Mouse (Mus musculus) cerebellum, postnatal 10 days (tissue): ENCODE results near the gene A030003K21Rik.
"Not testable (repeated sequence)": the region's sequence is repeated elsewhere in the genome, so short reads cannot be mapped to it uniquely, and the experiment has no call there.

ENCODE experiments used
- DNase-seq, 2 experiments: peaks; one replicate each; pipeline ENCODE4 v3.0.0; 2021; ENCODE audit warnings: mixed read lengths in 2 of 2

A030003K21Rik gene

DNA sequence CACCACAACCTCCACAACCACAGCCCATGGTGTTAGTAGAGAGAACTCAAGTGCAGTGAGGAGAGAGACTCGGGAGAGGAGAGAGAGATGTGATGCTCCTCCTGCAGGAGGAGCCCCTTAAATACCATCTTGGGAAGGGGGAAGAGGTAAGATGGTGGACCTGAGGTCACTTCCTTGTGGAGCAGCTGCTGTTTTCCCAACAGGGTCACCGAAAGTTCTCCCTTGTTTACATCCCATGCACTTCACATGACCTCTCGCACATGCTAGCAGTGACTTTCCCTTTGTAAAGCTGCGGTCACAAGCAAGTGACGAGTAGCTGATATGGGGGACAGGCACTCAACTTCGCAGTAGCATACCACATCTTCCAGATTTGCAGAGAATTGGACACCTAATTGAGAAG, at the start of gene A030003K21Rik:
Gene A030003K21Rik (minus strand): TSS at position 94 of the 400 bp plus-strand sequence.
- DNase-seq = not testable (repeated sequence)

DNA sequence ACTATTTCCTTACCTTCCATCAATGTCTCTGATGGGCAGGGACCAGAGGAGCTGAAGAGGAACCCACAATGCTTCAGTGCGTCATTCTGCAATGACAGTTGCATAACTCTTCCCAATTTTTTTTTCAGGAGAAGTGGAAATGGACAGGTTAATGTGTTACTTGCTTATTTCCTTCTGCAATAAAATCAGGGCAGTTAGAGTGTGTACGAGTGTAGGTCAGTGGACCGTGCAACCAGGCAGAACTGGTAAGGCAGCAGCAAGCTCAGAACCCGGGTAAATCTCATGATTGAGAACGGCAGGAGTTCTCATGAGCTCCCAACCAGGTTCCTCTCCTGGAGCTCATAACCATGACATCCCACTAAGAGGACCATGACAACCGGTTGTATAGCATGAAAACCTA, 48.9 kb upstream of the A030003K21Rik start:
- DNase-seq = no peak

DNA sequence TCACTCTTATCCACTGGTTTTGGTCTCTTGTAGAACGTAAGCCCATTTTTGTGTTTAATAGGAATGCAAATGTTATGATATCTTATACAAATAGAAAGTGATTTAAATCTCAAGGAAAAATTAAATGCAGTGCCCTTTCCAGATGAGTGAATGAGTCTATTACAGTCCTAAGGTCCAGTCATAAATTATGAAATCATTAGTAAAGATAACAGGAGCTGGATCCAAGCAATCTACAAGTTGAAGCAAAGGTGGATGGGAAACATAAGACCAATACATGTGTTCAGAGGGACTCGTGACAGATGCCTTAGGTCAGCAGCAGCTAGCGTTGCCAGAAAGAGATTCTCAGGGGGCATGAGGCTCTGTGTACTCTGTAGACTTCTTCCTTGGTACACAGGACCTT, 48.4 kb upstream of the A030003K21Rik start:
- DNase-seq = no peak

DNA sequence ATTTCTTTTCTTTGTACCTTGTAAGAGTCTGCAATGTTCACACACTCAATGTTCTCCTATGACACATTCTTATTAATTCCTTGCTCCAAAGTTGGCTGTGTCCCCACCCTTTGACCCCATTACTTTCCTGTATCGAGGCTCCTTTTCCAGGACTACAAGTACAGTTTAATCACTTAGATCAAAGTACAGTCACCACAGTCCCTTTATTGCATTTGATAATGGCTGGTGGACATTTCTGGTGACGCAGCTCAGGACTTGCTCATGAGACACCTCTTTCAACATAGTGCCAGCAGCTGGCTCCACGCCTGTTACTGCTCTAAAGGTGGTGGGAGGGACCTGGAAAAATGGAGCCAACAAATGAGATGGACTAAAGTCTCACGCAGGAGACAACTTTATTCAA, 47.9 kb upstream of the A030003K21Rik start:
- no peak for DNase-seq

DNA sequence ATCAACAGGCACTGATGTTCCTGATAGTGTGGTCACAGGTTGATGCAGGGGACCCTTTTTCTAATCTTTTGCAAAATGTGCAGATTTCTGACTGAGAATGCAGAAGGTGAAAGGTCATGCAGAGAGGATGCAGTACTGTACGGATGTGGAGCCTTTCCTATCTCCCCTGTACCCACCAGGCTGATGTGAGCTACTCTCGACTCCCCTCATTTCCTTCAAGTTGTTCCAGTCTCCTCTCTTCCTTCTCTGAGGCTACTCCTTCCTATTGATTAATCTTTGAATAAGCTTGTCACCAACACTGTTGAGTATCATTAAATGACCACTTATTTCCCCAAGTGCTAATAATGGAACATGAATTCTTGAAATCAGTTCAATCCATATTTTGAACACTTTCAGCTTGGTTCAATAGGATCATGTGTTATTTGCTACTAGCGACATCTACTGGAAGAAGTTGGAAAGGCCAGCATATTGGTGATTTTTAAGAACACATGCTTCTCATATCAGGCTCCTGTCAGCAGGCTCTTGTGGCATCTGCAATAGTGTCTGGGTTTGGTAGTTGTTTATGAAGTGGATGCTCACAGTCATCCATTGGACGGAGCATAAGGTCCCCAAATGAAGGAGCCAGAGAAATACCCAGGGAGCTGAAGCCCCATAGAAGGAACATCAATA, 44.5 kb upstream of the A030003K21Rik start:
- peak; percentile 69 to 81 for DNase-seq

DNA sequence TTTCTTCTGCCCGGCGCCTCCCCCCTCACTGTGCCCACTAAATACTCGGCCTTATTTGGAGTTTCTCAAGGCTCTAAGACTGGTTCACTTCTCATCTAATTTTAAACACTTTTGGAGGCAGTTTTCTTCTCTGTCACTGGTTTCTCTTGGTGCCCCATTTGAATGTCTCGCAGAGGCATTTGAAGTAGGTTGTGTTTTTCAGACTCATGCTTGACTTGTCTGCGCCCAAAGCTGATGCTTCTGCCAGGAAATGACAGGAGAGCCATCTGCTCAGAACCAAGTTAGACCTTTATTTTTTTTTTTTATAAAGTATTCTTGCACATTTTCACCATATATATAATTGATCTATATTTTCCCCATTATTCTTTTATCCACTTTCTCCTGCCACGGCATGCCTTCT, 43.5 kb upstream of the A030003K21Rik start:
- no peak for DNase-seq

DNA sequence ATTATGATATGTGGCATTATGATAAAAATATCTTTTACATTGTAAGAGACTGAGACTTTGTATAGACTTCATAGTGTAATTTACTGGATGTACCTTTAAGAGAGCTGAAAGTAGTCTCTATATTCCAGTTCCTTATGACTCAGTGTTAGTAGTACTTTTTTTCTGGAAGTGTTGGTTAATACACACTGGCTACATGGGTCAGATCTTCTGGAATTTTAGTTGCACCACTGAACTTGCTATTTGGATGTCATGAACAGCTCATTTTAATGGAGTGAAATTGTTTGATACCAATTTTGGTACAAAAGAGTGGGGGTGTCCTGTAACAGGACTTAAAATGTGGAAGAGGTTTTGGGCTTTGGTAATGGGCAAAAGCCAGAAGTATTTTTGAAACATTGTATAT, 34.7 kb upstream of the A030003K21Rik start:
- no peak for DNase-seq

DNA sequence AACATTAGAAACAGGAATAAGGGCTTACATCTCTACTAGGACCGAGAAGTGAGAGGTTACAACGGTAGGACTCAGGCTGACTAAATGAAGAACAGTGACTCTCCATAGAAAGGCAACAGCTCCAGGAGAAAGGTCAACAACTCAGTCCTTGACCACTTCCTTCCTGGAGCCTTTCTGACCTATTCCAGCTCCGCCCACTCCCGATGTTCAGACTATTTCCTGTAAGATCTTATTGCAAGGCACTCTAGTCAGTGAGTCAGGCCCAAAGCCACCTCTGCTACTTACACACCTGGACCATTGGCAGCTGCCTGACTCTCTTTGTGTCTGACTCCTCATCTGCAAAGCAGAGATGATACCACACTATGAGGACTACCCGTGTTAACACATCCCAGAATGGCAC, 32.6 kb upstream of the A030003K21Rik start:
- DNase-seq = no peak

DNA sequence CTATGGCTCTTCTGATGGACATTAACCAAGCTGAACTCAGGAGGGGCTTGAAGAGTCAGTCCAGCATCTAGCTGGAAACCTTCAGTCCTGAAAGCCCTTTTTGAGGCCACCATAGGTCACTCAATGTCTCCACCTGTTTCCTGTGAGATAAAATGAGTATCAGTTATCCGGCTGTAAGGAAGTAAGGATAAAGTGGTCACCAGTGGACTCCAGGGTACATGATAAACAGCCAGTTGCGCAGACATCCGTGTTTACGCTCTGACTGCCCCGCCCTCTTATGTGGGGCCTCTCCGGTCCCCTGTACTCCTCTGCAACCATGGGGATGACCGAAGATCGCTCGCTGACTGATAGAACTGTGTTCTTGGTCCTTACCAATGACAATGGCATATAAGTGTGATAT, 31.2 kb upstream of the A030003K21Rik start:
- DNase-seq = no peak

DNA sequence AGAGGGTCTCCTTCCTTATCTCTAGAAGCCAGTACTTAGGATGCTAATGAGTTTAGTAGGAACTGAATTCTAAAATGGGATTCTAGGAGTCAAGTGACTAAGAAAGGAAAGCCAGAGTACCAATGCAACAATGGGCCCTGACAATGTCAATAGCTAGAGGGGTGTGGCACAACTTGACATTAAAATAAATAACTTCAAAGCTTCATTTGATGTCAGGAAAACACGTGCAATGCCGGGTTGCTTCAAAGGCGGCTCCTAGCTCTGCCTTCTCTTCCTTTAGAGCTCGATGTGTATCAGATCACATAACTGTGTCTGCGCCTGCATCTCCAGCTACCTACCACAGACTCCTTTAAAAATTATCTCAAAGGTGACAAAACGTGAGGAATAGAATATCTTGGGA, 30.7 kb upstream of the A030003K21Rik start:
- DNase-seq = no peak

DNA sequence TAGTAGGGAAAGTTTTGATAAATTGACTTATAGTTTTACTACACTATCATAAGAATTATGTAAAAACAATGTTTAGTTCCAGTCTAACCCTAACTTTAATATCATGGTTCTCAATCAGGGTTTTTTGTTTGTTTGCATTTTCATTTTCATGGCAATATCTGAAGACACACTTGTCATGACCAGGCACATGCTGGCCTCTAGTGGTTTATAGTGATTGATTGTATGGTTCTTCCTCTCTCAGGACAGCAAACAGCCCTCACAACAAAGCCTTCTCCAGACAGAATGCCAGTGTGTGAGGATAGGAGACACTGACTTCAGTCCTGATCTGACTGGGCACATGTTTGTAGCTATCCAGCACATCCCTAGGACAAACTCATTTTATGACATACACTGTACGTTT, 30.1 kb upstream of the A030003K21Rik start:
- peak in 1 of 2 experiments; percentile 7 for DNase-seq

DNA sequence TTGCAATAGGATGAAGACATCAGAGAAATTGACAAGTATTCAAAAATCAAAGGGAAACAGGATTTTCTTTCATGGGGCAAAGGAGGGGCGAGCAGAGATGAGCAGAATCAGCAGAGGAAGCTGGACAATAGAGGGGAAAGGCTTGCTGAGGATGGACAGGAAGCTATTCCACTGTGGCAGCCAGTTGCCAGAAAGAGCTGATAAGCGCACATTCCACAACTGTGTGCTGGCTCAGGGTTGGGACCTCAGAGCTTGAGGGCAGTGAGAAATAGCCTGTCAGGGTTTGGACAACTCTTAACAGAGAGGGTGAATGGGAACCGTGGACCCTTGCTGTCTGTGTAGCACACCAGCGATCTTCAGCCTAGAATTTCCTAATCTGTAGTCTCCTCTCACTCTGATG, 28.9 kb upstream of the A030003K21Rik start:
- DNase-seq = no peak

DNA sequence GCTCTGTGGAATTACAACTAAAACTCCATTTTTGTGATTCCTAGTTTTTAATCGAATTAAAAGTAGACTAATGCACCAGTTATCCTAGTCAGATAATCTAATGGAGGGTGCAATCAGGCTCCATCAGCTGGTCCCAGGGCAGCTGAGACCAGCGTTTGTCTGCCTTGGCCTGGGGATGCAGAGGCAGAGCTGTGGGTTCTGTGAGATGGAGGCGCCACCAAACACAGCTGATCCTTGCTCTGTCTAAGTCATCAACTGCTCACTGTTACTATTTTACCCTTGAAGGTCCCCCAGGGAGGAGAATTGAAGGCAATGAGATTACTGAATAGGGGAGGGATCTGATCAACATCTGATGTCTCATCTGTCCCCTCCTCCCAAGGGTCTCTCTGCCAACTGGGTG, 23.2 kb upstream of the A030003K21Rik start:
- DNase-seq = no peak

DNA sequence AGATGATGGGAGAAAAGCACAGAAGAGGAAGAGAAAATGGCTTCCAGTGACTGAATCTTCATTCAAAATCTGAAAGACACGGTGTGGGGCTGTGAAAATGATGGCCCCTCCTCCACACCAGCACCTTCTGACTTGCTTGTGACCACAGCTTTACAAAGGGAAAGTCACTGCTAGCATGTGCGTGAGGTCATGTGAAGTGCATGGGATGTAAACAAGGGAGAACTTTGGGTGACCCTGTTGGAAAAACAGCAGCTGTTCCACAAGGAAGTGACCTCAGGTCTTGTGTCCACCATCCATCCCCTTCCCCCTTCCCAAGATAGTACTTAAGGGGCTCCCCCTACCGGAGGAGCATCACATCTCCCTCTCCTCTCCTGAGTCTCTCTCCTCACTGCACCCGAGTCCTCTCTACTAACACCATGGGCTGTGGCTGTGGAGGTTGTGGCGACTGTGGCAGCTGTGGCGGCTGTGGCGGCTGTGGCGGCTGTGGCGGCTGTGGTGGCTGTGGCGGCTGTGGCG, 16.7 kb upstream of the A030003K21Rik start, which contains the start of gene Gm47955:
Gene Gm47955 (plus strand): TSS at position 417 of the 516 bp plus-strand sequence.
- DNase-seq = no peak

DNA sequence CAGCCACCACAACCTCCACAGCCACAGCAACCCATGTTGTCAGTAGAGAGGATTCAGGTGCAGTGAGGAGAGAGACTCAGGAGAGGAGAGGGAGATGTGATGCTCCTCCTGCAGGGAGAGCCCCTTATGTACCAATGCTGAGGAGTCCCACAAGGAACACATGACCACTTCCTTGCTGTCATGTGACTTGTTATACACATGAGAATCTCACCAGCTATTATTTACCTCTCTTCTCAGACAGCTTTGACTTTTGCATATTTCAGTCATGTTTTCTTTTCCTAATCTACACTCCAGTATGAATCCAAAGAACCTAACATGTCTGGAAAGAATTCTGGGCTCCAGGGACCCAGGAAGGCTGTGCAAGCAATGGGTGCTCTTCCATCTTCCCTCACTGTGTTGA, 12.7 kb upstream of the A030003K21Rik start, which contains the start of gene Gm7544:
Gene Gm7544 (minus strand): TSS at position 101 of the 400 bp plus-strand sequence.
- not testable (repeated sequence) for DNase-seq

DNA sequence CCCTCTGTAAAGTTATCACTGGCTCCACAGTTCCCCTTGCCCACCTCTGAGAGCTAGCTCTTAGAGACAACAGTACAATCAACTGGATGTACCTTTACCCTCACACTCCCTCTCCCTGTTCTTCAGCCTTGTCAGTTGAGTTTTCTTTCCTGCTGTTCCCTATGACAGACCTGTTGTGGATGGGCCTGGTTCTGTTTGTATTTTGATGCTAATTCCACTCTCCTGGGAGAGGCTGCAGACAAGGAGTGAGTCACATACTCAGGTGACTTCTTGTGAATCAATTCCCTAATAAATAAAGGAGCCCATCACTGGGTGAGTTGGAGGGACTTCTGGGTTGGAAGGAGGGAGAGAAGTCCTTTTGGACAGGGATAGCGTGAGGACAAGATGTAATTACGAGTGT, 5.4 kb upstream of the A030003K21Rik start:
- no peak for DNase-seq

DNA sequence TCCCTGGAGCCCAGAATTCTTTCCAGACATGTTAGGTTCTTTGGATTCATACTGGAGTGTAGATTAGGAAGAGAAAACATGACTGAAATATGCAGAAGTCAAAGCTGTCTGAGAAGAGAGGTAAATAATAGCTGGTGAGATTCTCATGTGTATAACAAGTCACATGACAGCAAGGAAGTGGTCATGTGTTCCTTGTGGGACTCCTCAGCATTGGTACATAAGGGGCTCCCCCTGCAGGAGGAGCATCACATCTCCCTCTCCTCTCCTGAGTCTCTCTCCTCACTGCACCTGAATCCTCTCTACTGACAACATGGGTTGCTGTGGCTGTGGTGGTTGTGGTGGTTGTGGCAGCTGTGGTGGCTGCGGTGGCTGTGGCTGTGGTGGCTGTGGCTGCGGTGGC, 2.8 kb upstream of the A030003K21Rik start:
- DNase-seq = not testable (repeated sequence)

DNA sequence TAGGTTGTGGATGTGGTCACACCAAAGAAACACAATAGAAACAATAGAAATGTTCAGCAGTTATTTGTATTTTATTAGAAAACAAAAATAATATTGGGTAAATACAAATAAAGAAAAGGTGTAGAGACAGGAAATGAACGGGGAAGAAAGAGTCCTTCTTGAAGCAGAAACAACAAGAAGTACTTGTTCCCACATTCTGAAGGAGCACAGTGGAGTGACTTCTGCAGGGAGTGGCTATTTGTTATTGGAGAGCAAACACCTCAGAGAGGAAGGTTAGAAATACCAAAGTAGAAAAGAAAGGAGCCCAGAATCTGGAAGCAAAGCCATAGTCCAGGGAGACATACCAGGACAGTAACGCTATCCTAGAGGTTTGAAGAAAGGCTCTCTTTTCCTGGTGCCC, 683 bp downstream of the A030003K21Rik start:
- not testable (repeated sequence) for DNase-seq

DNA sequence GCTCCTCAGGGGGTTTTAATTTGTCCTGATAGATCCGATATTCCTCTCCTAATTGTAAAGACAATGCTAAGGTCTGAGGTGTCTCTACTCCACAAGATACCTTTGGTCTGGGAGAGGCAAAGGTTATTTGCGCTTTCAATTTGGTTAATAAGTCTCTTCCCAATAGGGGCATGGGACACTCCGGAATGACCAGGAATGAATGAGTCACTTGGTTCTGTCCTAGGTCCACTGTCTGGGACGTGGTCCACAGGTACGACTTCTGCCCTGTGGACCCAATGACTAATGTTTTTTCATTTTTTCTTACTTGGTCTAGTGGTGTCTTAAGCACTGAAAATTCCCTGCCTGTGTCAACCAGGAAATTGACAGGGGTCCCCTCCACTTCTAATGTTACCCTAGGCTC, 4.5 kb downstream of the A030003K21Rik start:
- DNase-seq = no peak

DNA sequence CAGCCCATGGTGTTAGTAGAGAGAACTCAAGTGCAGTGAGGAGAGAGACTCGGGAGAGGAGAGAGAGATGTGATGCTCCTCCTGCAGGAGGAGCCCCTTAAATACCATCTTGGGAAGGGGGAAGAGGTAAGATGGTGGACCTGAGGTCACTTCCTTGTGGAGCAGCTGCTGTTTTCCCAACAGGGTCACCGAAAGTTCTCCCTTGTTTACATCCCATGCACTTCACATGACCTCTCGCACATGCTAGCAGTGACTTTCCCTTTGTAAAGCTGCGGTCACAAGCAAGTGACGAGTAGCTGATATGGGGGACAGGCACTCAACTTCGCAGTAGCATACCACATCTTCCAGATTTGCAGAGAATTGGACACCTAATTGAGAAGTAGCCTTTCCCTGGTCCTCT, 11.9 kb downstream of the A030003K21Rik start, which contains the start of gene Gm6217:
Gene Gm6217 (minus strand): TSS at position 74 of the 400 bp plus-strand sequence.
- DNase-seq = not testable (repeated sequence)

DNA sequence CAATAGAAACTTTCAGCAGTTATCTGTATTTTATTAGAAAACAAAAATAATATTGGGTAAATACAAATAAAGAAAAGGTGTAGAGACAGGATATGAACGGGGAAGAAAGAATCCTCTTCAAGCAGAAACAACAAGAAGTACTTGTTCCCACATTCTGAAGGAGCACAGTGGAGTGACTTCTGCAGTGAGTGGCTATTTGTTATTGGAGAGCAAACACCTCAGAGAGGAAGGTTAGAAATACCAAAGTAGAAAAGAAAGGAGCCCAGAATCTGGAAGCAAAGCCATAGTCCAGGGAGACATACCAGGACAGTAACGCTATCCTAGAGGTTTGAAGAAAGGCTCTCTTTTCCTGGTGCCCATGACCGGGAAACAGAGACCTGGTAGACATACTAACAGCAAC, 12.6 kb downstream of the A030003K21Rik start:
- not testable (repeated sequence) for DNase-seq

DNA sequence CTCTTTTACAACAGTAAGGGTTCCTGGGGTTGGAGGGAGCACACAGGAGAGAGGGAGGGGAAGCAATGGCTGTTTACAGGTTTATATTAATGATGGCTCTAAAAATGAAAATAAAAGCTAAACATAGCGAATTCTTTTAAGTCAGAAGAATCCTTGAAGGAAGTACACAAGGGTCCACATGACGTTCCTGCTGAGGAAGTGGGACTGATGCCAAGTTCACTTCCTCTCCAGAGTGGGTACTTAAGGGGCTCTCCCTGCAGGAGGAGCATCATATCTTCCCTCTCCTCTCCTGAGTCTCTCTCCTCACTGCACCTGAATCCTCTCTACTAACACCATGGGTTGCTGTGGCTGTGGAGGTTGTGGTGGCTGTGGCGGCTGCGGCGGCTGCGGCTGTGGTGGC, 18.5 kb downstream of the A030003K21Rik start, which contains the start of gene A030014E15Rik:
Gene A030014E15Rik (plus strand): TSS at position 268 of the 400 bp plus-strand sequence.
- no peak for DNase-seq

DNA sequence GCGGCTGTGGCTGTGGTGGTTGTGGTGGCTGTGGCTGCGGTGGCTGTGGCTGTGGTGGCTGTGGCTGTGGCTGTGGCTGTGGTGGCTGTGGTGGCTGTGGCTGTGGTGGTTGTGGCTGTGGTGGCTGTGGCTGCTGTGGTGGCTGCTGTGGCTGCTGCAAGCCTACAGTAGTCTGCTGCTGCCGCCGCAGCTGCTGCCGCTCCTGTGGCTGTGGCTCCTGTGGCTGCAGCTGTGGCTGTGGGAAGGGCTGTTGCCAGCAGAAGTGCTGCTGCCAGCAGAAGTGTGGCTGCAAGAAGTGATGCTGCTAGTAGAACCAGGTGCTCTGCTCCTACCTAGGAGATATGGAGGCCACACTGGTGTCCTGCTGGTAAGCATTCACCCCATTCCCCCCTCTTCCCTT, 29.8 kb downstream of the A030003K21Rik start:
- not testable (repeated sequence) for DNase-seq

DNA sequence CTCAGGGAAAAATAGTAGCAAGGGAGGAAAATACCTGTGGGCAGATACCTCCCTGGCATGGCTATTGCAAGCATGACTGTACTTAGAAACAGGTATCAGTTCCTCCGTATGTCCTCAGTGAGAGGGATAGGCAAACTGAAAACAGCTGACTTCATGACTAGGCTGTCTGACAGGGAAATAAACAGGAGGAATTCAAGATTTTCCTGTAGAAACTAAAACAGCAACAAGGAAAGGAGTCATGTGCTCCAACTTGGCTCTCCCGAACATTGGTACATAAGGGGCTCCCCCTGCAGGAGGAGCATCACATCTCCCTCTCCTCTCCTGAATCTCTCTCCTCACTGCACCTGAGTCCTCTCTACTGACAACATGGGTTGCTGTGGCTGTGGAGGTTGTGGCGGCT, 30.2 kb downstream of the A030003K21Rik start, which contains the start of gene A030005L19Rik:
Gene A030005L19Rik (plus strand): TSS at position 301 of the 400 bp plus-strand sequence.
- DNase-seq = no peak
